Mouse (Mus musculus) adrenal gland (tissue): ENCODE measurements around the gene Usp48.
"Not testable (repeated sequence)": the region's sequence is repeated elsewhere in the genome, so short reads cannot be mapped to it uniquely, and the experiment has no call there.

Experiments
- intact Hi-C: fragments of 180-260 bp; cut with DNase I; formaldehyde crosslinking; loops from one replicate; pipeline ENCODE4 v1.15.1; 2025
- long read RNA-seq, 2 experiments: library from polyadenylated mRNA; unstranded; transcript quantifications; one replicate each; pipeline ENCODE4 v2.0.0; 2020; ENCODE audit warnings: borderline replicate concordance in 1 of 2; ENCODE audit not compliant: insufficient replicate concordance in 1 of 2

Usp48 gene
- long read RNA-seq, experiment 1, transcript Usp48-204 (14 exons, 2,071 nt) = major isoform, 14 of 67 reads
- long read RNA-seq, experiment 1, partial matches to known transcripts = 23 of 67 reads
- long read RNA-seq, experiment 1, other reads (novel, unspliced or antisense) = 30 of 67 reads
- long read RNA-seq, experiment 2, transcript Usp48-204 (14 exons, 2,071 nt) = major isoform, 8 of 47 reads
- long read RNA-seq, experiment 2, partial matches to known transcripts = 18 of 47 reads
- long read RNA-seq, experiment 2, other reads (novel, unspliced or antisense) = 20 of 47 reads

DNA sequence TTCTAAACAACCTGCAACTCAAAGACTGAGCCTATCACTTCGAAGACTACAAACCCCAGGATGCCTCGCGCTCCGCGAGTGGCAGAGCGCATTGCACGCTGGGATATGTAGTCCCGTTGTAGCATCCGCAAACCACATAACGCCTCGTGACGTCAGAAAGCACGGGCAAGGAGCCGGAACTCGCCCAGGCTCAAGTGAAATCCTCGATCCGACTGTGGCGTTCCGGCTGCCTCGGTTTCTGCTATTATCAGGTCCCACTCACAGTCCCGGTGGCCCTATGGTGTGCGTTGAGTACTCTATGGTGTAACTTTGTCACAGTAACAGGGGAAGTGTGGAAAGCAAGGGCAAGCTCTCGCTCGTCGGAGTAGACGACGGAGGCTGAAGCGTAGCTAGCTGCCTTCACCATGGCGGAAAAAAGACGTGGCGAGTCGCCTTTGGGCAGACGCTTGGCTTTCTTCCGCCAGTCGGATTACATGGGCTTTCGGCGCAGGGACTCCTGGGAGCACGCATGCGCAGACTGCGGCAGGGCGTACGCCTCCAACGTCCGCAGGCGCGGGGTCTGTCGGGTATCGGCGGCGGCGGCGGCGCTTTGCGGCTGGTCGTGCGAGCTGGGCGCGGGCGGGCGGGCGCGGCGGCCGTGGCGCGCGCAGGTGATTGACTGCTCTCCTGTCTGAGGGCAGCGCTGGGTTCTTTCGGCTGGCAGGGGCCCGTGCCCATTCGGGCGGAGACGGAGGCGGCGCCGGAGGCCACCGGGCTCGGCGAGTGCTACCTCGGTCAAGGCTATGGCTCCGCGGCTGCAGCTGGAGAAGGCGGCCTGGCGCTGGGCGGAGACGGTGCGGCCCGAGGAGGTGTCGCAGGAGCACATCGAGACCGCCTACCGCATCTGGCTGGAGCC is at the start of gene Usp48:
Gene Usp48 (plus strand): TSS at position 155 of the 895 bp plus-strand sequence.
- intact Hi-C loops = no loop called here

DNA sequence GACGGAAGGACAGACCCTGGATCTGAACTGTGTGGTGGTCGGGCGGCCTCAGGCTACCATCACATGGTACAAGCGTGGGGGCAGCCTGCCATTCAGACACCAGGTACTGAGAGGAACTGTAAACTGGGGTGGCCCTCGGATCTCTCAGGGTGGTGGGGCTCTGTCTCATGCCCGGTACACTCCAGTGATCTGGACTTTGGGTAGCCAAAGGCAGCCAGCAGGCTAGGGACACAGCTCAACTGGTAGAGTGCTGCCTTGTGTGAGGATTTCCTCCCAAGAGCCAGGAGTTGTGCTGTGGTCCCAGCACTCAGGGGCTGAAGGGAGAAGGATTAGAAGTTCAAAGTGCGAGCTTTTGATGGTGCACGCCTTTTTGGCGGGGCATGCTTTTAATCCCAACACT is 48.0 kb upstream of the Usp48 start:
- intact Hi-C loops = loop anchor here (5.0 kb wide), 1 partner anchor 103 kb away; no protein-coding TSS in a partner anchor

DNA sequence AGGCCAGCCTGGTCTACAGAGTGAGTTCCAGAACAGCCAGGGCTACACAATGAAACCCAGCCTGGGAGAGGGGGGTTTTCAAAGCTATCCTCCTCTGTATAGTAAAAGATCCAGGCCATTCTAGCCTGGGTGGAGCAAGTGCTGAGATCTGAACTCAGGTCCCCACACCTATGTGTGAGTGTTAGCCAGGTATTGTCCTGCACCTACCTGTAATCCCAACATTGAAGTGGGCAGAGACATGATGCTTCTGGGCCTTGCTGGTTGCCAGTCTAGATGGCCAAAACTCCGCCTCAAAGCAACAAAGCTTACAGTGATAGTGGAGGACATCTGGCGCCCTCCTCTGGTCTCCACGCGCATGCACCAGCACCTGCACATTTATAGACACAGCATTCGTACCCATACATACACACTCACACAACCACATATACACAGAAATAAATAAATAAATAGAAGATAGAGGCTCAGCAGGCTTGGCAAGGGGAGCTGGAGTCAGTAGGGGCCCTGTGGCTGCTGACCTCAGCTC is 47.5 kb upstream of the Usp48 start:
- intact Hi-C loops = loop anchor here (5.0 kb wide), 1 partner anchor 104 kb away; no protein-coding TSS in a partner anchor

DNA sequence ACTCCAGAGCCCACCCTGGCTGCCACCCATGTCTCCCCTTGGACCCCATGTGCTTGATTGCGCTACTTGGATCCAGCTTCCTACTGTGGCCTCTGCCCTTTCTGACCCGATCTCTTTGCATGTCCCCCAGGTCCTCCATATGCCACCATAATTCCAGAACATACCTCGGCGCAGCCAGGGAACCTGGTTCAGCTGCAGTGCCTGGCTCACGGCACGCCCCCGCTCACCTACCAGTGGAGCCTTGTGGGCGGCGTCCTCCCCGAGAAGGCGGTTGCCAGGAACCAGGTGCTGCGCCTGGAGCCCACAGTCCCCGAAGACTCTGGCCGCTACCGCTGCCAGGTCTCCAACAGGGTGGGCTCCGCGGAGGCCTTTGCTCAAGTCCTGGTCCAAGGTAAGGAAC is 40.1 kb upstream of the Usp48 start:
- intact Hi-C loops = no loop called here

DNA sequence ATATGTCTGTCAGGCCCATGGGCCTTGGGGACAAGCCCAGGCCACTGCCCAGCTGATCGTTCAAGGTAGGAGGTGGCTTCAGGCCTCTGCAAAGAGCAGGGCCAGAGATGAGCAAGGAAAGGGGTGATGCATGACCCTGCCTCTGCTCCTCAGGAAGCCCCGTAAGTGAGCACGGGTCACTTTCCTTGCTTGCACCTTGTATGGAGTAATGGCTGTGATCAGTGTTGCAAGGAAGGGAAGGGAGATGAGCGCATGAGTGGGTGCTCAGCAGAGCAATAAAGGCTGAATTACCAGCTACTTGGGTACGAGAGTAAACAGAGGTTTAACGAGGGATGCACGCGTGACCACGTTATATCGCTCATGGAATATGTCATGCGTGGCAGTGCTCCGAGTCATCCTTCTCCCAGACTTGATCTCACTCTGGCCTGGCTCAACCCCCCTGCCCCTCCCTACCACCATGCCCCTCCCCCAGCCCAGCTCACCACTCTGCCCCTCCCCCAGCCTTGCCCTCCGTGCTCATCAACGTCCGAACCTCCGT is 36.8 kb upstream of the Usp48 start:
- intact Hi-C loops = no loop called here

DNA sequence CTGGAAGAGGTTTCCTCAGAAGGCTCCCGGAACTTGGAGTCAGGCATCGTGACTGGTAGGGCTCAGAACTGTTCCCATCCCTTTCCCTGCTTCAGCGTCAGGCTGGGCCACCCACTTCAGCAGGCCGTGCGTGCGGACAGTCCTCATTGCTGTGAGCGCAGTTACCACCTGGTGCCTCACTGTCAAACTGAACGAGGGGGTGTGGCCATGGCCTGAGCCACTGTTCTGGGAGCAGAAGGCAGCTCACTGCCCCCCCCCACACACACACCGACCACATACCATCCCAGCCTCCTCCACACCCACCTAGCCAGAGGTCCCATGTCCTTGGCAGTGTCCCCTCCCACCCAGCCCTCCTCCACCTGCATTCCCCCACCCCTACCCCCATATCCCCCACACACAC is 23.7 kb upstream of the Usp48 start:
- intact Hi-C loops = no loop called here

DNA sequence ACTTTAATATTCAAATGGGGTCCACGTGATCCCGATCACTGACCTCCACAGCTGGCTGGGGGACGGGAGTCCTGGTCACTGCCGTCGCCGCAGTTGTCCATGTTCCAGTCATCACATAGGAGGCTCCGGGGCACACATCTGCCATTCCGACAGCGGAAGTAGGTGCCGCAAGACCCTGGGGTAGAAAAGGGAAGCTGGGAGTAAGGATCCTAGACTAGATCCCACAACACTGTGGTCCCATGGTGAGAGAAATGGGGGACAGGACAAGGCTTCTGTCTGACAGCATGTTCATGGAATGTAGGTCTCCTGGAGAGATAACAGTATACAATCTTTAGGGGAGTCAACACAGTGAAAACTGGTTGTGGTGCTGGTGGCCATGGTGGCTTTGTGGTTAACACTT is 19.1 kb upstream of the Usp48 start, which contains the start of gene Ldlrad2:
Gene Ldlrad2 (minus strand): TSS at position 101 of the 400 bp plus-strand sequence.
- intact Hi-C loops = no loop called here

DNA sequence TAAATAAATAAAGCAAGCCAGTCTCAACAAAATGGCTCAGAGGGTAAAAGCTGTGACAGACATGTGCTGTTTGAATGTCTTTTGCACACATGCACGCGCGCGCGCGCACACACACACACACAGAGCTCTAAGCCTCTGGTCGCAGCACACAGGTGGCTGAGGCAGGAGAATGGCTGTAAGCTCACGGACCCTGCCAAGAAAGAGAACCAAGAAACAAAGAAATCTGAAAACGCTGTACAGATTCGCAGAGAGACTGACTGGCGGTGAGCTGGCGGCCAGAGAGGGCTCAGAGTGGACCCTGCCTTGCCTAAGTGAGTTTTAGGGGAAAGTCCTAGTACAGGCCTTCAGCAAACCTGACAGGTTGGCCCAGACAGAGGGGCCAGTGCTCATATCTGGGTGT is 16.1 kb upstream of the Usp48 start:
- intact Hi-C loops = no loop called here

DNA sequence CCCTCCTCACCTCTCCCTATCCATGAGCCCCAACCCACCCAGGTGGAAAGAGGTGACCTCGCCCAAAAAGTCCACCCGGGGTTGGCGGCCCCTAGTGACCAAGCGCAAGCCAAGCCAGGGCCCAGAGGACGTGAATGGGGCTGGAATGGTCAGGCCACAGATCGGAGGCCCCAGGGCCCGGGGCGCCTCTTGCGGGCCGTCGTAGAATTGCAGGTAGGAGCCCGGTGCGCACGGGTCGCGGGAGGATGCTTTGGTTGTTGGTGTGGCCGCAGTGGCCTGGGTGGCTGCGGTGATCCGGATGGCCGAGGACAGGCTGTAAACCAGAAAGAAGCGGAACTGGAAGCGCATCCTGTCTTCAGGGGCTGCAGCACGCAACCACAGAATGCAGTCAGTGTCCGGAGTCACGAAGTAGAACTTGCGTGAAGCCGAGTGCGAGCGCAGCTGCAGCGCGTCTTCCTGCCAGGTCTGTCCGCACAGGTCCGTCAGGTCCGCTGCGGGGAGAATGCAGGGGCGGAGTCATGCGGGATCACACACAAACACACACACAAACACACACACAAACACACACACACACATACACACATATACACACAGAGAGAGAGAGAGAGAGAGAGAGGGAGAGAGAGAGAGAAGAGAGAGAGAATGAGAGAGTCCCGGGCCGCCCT is 15.2 kb upstream of the Usp48 start:
- intact Hi-C loops = no loop called here

DNA sequence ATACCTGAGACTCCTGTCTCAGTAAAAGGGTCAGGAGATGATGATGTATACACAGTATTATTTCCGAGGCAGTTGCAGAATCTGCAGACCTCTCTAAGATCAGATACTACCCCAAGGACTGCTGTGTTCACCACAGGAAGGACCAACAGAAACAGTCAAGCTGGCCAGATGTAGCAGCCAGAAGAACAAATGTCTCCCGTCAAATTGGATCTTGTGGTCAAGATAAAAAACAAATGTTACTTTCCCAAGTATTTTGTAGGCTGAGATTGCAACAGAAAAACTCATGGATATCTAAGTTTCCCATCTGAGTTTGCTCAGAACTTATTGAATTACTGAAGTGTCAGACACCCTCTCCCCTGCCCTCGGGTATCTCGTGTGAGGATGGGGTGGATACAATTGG is 13.8 kb upstream of the Usp48 start:
- intact Hi-C loops = no loop called here

DNA sequence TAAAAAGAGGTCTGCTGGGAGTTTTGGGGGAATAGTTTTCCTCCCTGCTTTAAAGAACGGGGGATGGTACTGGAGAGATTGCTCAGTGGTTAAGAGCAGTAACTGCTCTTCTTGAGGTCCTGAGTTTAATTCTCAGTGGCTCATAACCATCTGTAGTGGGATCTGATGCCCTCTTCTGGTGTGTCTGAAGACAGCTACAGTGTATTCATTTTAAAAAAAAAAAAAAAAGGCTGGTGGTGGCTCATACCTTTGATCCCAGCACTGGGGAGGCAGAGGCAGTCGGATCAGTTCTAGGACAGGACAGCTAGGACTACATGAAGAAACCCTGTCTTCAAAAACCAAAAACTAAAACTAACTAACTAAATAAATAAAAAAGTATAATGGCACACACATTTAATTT is 13.3 kb upstream of the Usp48 start:
- intact Hi-C loops = no loop called here

DNA sequence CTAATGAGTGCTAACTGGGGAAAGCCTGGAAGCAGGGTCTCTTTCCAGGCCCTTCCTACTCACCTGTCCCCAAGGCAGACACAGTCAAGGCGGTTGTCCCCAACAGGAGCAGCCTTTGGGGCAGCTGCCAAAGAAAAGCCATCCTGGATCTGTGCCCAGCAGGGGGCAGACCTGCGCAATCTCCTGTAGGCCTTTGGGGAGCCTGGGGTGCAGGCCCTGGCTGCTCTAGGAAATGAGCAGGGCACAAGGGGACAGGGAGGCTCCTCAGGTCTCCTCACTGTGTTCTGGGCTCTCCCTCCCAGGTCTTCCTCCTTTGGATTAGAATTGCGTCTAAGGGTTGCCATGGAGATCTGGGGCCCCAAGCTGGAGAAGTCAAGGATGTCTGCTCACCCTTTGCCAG is 11.7 kb upstream of the Usp48 start:
- intact Hi-C loops = no loop called here

DNA sequence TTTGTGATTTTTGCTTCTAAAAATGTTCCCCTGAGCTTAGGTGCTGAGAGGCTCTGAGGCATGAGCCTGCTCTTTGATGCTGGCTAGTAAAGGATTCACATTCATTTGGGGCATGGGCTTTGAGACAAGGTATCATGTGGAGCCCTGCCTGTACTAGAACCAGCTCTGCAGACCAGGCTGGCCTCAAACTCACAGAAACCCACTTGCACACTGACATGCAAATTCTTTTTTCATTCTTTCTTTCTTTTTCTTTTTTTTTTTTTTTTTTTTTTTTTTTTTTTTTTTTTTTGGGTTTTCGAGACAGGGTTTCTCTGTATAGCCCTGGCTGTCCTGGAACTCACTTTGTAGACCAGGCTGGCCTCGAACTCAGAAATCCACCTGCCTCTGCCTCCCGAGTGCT is 4.5 kb upstream of the Usp48 start:
- intact Hi-C loops = not testable (repeated sequence)

DNA sequence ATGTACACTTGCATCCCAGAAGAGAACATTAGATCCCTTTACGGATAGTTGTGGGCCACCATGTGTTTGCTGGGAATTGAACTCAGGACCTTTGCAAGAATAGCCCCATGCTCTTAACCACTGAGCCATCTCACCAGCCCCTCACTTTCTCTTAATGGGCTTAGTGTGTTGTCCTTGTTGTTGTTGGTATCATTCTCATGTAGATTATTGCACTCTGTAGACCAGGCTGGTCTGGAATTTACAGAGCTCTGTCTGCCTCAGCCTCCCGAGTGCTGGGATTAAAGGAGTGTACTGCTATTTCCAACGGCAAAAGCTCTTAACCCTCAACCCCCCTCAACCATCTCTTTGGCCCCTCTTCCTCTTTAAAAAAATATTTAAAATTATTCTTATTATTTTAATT is 4.0 kb upstream of the Usp48 start:
- intact Hi-C loops = no loop called here

DNA sequence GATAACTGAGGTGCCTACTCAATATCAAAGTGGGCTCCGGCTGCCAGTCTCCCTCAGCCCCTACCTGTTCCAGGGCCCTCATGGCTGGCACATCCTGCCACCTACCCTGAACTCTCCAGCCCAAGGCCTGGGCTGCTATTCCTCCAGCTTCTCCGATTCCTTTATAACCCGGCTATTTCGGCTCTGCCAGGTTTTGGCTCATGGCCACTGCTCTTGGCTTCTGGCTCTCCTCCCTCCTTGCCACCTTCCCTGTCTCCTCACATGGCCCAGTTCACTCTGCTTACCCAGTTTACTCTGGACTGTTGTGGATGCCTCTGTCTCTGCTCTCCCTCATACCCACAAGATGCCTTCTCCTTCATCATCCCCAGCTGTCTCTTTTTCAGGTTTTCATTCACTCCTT is 2.6 kb upstream of the Usp48 start:
- intact Hi-C loops = no loop called here

DNA sequence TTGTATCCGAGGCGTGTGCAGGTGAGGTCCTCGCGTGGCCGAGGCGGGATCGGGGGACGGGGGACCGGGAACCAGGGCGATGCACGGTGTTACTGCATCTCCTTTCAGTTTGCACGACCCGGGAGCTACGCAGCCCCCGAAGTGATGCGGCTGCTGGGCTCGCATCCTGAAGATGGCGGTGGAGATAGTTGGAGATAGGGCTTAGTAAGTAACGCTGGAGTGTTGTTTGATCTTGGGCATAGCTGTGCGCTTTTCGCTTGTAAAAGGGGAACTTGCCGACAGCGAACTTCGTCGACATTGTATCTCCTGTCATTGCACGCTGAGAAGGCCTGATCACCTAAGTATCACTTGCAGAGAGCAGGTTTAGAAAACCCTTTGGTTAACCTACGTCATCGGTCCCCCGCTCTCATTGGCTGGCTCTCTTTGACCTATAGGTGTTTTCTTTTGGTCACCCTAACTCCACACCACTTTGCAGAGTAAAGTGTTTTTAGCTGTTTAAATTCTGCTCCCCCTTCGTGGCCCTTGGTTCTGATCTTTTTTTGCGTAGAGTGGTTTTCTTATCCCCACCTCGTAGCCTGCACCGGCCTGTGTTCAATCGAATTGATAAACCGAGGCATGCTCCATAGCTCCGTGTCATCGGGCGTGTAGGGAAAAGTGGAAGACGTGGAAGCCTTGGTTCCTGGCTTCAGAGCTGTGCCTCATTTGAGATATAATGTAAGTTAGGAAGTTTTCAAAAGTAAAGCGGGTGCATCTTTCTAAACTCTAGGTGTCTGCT is 1.1 kb downstream of the Usp48 start:
- intact Hi-C loops = loop anchor here (5.0 kb wide), 1 partner anchor 38 kb away; no protein-coding TSS in a partner anchor

DNA sequence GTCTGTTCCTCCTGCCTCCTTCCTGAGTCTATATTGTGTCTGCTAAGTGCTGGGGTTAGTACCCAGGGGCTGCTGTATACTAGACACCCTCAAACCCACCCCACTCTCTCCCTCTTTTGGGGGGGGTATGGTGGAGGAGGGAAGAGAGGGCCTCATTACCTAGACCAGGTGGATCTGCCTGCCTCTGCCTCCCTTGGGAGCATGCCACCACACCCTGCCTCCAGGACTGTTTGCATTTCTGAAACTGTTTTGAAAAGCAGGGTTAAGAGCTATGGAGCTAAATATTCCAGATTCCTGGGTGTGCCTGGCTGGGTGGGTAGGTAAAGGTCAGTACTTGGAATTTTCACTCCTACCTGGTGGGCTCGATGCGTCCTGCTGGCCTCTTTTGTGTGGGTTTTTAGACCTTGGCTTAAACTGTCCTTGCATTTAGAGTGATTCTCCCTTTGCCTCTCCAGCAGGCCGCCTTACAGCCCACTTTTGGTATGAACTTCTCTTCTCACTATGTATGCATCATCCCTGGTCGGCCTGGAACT is 3.6 kb downstream of the Usp48 start:
- intact Hi-C loops = loop anchor here (5.0 kb wide), 1 partner anchor 35 kb away; no protein-coding TSS in a partner anchor

DNA sequence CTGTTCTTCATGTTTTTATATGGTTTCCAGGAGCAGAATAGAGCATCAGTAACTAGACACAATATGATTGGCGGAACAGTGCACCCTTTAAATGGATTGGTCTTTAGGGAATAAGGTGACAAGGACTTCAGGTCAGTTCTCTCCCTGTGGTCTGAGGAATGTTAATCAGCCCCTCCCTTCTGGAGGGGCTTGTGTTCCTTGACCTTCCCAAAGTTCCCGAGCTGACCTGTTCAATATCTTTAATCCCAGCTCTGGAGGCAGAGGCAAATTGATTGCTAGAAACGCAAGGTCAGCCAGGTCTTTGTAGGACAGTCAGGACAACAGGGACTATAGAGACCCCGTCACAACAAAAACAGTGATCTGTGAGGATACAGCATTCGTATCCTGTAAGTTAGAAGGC is 5.0 kb downstream of the Usp48 start:
- intact Hi-C loops = loop anchor here (5.0 kb wide), 1 partner anchor 34 kb away; no protein-coding TSS in a partner anchor

DNA sequence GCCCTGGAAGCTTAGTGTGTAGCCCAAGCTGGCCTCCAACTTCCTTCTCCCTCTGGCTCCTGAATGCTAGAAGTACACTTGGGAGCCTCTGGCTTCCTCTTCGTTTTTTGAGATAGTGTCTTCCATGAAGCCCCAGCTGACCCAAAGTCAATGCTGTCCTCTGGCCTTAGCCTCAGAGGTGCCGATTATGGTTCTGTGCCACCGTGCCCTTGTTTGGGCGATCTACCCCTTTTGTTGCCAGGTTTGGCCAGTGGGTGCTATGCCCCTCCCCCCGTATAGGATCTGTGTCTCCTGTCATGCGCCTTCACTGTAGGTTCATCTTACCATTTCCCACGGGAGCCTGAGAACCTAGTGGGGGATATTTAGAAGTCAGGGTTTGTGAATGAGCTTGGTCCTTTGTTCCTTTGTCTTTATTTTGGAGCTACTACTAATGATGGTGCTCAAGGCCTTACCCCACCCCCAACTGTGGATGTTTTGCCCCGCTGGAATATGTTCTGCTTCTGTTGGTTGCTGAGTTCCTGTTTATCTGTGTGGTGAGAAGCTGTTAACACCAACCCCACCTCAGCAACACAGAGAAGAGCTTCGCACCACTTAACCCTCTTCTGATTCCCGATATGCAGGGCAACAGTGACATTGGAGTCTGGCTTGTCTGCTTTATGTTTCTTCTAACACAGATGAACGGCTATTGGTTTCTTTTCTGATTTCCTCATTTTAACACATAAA is 10.1 kb downstream of the Usp48 start:
- intact Hi-C loops = no loop called here
